Mouse (Mus musculus) brain, embryonic 14.5 days (tissue): ENCODE data around the gene Depp1.

ENCODE experiments used
- CTCF ChIP-seq: fragments of 200-500 bp; IDR thresholded peaks from 2 replicates; pipeline ENCODE4 v1.5.1; 2012; ENCODE audit warnings: inconsistent platforms, mild to moderate bottlenecking, moderate library complexity, borderline replicate concordance; ENCODE audit not compliant: insufficient read depth, insufficient read length; ENCODE audit errors: extremely low read depth
- POLR2A ChIP-seq: fragments of 200-500 bp; IDR thresholded peaks from 2 replicates; pipeline ENCODE4 v1.6.1; 2012; ENCODE audit warnings: mild to moderate bottlenecking, inconsistent platforms, borderline replicate concordance; ENCODE audit not compliant: poor library complexity, insufficient read depth, insufficient read length, severe bottlenecking; ENCODE audit errors: extremely low read depth

DNA sequence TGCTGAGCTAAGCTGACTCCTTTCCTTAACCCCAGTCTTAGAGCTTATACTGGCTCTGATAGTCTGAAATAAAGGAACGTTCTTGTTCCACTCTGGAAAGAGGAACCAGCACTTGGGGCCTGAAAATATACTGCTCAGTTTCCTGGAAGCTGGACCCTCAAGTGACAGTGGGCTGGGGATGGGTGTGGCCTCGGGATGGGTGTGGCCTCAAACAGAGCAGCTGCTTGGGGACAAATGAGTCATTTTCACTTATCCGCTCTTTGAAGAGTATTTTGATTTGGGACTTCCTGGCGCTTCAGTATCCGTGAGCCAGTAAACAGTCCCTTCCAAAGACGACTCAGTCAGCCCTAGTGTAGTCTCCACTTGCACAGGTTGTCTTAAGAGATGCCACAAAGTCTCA lies 31.9 kb downstream of the Depp1 start:
- TF ChIP-seq CTCF (no peak), POLR2A (no peak)
